In the genomic region with DNA sequence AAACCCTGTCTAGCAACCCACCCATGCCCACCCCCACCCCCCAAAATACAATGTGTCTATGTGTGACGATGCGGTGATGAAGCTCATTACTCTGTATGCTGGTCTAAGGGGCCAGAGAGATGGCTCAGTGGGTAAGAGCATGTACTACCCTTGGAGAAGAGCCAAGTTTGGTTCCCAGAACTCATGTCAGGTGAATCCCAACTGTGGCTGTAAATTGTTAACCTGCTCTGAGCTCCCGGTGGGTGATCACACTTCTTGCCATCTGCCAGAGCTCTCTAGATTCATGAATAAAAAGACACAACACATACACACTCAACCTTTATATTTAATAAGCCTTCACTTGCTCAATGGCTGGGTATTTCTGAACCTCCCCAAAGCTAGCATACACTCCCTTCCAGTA, we compare ENCODE assay signal across 18 mouse cellular contexts. TPM values are rescaled to one million over a fixed set of nuclear protein-coding genes. Genes with fewer than 3 reads are reported as not detected.
"Had no signal": no experiment of that assay in that cellular context is flagged by ENCODE, and none has a peak within 500 bp of the region (broad histone marks: within the 10 kb centered on the region; RNA-seq: fewer than 3 reads in every experiment).

No protein-coding gene starts in this region.

- H3K36me3 ChIP-seq: intestine, embryonic 15.5 days; limb, embryonic 12.5 days; limb, embryonic 15.5 days; midbrain, embryonic 12.5 days had no signal

- H3K4me2 ChIP-seq: intestine, embryonic 15.5 days; limb, embryonic 12.5 days; limb, embryonic 15.5 days; liver, embryonic 11.5 days; lung, embryonic 14.5 days; midbrain, embryonic 12.5 days had no signal

- H3K27me3 ChIP-seq: intestine, embryonic 15.5 days; limb, embryonic 12.5 days; limb, embryonic 15.5 days; midbrain, embryonic 12.5 days had no signal

- ATAC-seq: intestine, embryonic 15.5 days; liver, postnatal 0 days; lung, postnatal 0 days; midbrain, embryonic 16.5 days had no signal

- H3K4me1 ChIP-seq: intestine, embryonic 15.5 days; limb, embryonic 15.5 days; midbrain, embryonic 12.5 days had no signal

- H3K9ac ChIP-seq: intestine, embryonic 15.5 days; limb, embryonic 12.5 days; limb, embryonic 15.5 days; liver, embryonic 14.5 days; liver, postnatal 0 days; lung, embryonic 14.5 days; midbrain, embryonic 12.5 days had no signal

- H3K9me3 ChIP-seq: intestine, embryonic 15.5 days; limb, embryonic 12.5 days; limb, embryonic 15.5 days had no signal

- DNase-seq: left cerebral cortex, postnatal 4 days; liver, postnatal 0 days; lung, embryonic 14.5 days; thymus, adult 18-20 months; thymus, postnatal 36 days had no signal

- H3K4me3 ChIP-seq: intestine, embryonic 15.5 days; limb, embryonic 12.5 days; limb, embryonic 15.5 days; midbrain, embryonic 12.5 days had no signal

- H3K27ac ChIP-seq: intestine, embryonic 15.5 days; kidney, postnatal 0 days; limb, embryonic 12.5 days; limb, embryonic 15.5 days; liver, embryonic 14.5 days; macrophage; midbrain, embryonic 12.5 days had no signal

RNA-seq across cellular contexts. Expression of gene Gpr156, which starts 9.8 kb away (rescaled TPM):
- polyA plus RNA-seq: liver, embryonic 11.5 days; macrophage had no signal

RNA-seq across cellular contexts. Expression of gene Gm36028, which starts 45.5 kb away (rescaled TPM):
- polyA plus RNA-seq: limb, embryonic 15.5 days; liver, postnatal 0 days; macrophage; midbrain, embryonic 16.5 days; neural tube, embryonic 11.5 days; small intestine, adult 2 months; spleen, adult 2 months had no signal
